Mouse (Mus musculus) erythroid progenitor cell, adult 5-6 weeks (primary cell): ENCODE data around the gene Flot1. TPM values are rescaled to one million over a fixed set of nuclear protein-coding genes. Genes with fewer than 3 reads are reported as not detected.

Experiments
- ATAC-seq: replicated peaks from 2 replicates; pipeline ENCODE4 v1.8.0; 2016; ENCODE audit warnings: moderate number of reproducible peaks, mild to moderate bottlenecking, moderate TSS enrichment, inconsistent platforms; ENCODE audit not compliant: poor library complexity, low FRiP score, severe bottlenecking
- total RNA-seq, 2 experiments: library from RNA; stranded (forward) in 1 of 2; stranded (reverse) in 1 of 2; fragments of 150-400 nt in 1 of 2; fragments of 186-747, 209-891 nt in 1 of 2; gene quantifications; 2 replicates each; pipeline versions ENCODE4 v1.2.3 to v1.2.4; 2015 to 2017; ENCODE audit warnings: low replicate concordance in 2 of 2

Gene Flot1
- total RNA-seq (2015; ENCODE audit: low replicate concordance) = 19.3 and 32.8 TPM in 2 replicates
- 14.6 and 29.1 TPM in 2 replicates for total RNA-seq (2017; ENCODE audit: low replicate concordance)

DNA sequence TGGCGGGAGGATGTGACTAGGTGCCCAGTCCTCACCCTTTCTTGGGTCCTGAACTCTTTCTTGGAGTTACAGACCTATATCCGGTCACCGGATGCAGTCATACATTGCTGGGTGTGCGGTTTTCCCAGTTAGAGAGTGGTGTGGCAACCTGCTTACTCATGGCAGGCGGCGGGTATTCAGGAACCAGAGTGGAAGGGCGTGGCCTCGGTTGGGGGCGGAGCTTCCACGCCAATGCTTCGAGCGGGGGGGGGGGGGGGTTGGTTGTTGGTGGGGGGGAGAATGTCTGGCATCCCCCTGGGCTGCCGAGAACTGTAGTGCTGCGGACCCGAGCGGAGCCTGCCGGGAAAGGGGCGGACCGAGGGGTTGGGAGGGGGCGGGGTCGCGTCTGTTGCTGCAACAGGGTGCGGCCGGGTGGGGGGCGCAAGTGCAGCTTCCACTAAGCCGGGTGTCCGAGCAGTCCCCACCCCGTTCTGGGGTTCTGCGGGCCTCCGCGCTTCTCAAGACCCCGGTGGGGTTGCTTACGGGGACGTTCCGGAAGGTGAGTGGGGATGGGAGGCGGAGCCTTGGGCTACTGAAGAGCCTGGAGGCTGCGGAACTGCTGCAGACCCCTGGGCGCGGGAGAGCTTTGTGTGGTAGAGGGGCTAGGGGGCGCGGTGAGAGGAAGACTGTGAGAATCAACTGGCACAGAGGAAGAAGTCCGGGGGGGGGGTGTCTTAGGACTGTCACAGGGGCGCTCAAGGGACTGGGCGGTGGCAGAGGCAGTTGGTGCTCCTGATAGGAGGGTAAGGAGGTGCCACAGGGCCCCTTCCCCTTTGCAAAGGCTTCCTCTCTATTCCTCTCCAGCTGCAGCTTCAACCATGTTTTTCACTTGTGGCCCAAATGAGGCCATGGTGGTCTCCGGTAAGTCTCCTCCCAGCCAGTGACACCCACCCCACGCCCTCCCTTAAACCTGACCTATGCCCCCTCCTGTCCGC lies at the start of gene Flot1:
TSS of gene Flot1 (plus strand) at position 267 of the 974 bp plus-strand sequence.
- ATAC-seq = peak; percentile 87

DNA sequence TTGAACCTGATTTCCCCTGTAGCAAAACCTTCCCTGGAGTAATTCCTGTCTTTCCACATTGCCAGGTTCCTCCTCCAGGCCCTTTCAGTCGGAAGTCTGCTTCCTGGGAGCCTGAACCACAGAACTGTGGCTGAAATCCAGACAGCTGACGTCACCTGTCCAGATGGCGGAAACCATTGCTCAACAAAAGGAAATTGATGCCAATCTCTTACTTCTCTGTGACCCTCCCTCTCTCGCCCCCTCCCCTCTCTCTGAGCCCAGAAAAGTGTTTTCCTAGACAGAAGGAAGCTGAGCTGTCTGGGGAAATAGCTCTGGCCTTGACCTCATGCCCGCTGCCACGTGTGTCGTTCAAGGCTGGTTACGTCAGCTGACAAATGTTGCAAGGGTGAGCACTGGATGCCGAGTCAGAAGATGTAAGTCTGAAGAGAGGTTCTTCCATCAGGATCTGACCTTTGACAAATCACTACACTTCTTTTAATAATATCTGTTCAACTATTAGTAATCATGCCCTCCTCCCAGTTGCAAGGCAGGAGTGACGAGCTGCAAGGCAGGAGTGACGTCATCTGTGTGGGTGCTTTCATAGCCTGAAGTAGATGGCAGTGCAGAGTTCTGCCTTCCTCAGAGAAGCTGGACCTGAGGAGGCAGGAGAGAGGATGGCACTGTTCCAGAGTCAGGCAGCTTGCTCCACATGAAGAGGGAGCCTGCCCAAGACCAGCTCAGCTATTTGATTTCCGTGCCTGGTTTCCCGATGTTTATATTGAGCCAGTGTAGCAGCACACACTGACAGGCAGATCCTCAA lies 46.0 kb upstream of the Flot1 start:
- 0 out of 2 replicates have a peak, but pooled peaks have one; percentile 33 for ATAC-seq

DNA sequence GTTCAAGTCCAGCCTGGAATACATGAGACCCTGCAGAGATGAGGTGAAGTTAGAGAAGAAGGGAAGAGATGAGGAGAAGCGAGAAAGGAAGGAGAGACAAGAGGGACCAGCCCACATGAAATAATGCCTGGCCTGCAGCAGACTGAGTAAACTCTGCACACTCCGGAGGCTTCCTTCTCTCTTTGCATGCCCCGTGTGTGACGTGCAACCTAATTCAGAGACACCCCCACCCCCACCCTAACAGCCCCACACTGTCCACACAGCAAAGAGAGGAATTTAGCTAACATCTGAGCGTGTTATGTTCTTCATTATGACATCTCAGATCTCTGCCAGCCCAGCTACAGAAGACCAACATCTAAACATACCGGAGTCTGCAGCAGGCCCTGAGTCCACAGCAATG lies 44.1 kb upstream of the Flot1 start:
- no peak for ATAC-seq

DNA sequence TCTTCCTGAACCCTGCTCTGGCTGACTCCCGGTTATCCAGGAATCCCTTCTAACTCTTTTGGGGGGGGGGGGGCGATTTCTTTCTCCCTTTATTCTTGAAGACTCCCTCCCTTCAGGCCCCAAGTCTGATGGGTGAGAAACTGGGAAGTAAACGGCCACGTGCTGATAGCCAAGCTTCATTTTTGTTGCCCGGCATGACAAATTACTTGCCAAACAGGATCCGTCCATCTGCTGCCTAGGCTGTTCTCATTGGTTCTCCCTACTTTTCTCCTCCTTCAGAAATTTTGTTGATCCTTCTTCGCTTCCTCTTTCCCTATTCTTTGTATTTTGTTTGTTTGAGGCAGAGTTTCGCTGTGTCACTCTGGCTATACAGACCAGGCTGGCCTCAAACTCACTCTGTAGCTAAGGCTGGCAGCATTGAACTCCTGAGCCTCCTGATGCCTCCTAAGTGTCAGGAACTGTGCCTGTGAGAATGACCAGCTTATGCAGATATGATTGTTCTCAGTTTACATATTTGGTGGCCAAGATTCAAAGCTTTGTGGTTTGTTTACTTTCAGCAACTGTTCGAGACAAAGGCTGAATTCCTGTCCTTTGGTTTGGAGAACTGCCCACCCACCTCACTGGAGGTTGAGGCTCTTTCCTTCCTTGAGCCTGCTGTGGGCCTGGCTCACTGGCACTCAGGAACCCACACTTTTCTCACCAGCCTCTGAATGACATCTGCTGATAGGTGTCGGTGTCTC lies 43.4 kb upstream of the Flot1 start:
- no peak for ATAC-seq

DNA sequence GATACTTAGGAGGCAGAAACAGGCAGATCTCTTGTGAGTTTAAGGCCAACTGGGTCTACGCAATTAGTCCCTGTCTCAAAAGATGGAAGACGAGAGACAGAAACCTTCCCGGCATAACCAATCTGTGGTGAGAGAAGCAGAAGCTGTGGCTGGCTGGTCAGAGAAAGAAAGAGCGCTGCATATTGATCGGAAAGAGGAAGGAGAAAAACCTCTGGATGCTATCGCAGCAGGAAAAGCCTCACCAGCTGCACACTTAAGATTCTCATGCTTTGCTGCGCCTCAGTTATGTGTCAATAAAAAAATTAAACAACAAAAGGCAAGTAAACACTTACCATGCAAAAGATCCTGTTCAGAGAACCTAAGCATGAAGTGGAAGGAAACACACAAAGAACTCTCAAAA lies 42.7 kb upstream of the Flot1 start:
- no peak for ATAC-seq

DNA sequence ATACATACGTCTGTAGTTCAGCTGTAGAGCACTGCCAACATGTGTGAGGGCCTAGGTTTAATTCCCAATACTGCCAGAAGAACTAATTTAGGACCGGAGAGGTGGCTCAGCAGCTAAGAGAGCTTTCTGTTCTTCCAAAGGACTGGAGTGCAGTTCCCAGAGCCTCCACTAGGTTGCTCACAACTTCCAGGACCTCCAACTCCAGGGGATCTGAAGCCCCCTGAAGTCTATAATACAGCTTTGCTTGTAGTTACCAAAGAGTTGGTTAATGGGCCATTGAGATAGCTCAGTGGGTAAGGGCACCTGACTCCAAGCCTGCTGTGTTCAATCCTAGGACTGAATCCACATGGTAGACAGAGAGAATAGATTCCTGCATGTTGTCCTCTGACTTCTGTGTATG lies 40.6 kb upstream of the Flot1 start:
- ATAC-seq = 0 out of 2 replicates have a peak, but pooled peaks have one; percentile 59

DNA sequence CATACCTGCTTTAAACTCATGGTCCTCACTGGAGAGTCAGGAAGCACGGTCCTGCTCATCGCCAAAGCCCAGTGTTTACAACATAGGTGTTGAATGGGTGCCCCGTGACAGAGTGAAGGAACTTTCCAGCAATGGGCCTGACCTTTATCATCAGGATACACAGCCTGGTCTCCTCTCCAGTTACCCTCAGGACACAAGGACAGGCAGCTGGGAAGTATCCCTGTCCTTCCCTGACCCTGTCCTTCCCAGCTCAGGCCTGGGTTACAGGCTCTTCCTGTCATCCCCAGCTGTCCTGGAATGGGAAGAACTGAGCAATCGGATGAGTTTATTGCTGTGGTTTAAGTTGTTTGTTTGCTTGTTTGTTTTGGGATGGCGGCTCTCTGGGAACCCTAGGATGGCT lies 40.1 kb upstream of the Flot1 start:
- no peak for ATAC-seq

DNA sequence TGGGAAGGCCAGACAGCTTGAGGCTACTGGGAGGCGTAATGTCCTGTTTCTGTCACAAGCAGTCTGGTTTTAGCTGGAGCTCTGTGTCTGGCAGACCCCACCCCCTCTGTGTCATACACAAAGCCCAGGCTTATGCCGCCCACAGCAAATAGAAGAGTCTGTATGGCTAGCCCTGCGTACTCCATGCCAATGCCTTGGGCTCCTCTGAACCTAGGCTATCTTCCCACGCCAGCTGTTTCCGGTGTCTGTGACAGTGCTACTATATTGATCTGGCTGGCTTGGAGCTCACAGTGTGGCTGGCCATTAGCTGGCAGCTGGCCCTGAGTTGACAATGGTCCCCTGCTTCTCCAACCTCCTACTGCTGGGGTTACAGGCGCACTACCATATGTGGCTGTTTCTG lies 39.1 kb upstream of the Flot1 start:
- ATAC-seq = peak; percentile 60

DNA sequence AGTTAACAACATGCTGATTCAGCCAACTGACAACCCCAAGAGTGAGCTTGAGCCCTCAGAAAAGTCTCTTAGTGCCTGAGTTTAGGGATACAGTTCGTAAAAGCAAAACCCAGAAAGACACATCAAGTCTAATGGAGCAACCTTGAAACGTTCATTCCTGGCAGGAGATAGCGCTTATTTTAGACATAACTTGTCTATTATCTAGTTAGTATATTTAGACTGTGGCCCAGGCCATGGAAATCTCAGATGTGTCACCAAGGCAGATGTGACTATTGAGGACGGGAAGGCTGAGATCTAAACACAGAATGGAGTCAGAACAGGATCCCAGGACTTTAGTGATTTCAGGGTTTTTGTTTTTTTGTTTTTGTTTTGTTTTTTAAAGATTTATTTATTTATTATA lies 37.9 kb upstream of the Flot1 start:
- ATAC-seq = no peak

DNA sequence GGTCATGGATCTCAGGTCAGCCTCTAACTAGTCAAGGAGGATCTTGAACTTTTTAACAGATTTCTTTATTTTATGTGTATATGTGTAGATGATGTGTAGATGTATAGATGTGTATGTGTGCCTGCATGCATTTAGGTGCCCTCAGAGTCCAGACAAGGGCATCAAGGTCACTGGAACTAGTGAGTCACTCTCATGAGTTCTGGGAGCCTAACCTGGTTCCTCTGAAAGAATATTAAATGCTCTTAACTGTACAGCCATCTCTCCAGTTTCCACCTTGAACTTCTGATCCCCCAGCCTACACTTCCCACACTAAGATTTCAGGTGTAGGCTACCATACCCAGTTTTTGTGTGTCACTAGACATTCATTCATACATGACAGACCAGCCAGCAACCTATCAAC lies 35.5 kb upstream of the Flot1 start:
- no peak for ATAC-seq

DNA sequence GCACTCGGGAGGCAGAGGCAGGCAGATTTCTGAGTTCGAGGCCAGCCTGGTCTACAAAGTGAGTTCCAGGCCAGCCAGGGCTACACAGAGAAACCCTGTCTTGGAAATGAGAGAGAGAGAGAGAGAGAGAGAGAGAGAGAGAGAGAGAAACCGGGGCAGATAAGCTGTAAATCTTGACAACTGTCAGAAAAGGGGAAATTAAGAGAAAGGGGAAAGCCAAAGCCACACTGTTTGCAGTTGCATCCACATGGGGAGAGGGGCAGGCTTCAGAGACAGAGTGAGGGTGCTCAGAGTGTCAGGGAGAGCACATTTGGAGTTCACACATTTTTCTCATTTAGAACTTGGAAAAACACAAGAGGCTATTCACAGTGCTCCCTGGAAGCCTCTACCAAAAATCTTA lies 35.0 kb upstream of the Flot1 start:
- ATAC-seq = no peak

DNA sequence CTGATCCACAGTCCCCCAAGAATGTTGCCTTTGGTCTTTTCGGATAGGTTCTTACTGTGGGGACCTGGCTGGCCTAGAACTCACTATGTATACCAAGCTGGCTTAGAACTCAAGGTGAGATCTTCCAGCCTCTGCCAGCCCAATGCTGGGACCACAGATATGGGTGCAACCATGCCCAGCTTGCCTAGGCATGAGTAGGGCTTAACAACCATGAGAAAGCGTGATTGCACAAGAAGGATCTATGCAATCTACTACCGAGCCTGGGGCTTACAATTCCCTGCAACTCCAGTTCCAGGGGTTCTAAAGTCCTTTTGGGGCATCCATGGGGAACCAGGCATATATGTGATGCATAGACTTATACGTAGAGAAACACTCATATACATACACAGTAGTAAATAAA lies 32.1 kb upstream of the Flot1 start:
- ATAC-seq = no peak

DNA sequence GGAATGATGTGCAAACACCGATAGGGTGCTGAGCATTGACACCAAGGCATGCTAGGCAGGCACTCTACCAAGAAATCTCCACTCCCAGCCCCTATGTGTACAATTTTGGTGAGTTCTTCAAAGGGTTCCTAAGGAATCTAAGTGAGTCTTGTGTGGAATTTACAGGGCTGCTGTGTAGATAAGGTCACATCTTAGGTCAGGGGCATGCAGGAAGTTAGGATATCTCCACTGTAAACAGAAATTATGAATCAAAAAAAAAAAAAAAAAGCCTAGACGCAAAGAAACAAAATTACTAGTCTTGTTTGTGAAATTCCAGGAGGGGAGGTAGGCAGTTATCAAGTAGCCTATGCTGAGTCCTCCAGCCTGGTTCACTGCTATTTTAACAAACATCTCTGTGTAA lies 30.2 kb upstream of the Flot1 start:
- ATAC-seq = no peak

DNA sequence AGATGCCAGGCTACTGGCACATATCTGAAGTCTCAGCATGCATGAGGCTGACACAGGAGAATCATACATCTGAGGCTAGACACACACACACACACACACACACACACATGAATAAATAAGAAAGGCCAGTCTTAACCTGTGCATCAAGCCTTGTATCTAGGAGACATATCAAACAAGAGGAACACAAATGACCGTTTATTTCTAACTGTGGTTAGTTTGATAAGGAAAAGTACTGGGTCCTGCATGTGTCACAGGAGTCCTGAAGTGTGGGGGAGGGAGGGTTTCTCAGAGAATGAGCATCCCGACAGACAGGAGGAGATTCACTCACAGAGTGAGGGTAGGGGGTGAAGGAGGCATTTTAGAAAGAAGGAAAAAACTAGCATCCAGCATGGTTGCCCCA lies 27.9 kb upstream of the Flot1 start:
- ATAC-seq = no peak

DNA sequence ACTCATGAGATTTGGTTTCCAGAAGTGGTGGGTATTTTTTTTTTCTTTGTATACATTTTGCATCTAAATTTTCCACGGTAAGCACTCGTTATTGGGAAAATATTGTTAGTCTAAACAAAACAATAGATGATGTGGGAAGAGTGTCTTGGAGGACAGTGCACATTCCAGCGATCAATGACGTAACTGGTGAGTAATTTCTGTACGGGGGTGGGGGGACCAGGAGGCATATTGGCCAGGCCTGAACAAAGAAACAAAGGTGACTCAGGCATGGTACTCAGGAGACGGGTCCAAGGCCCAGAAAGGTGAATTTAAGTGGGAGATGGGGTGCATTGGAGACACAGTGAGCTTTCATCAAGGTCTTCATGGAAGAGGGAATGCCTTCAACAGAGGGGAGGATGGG lies 27.4 kb upstream of the Flot1 start:
- ATAC-seq = no peak

DNA sequence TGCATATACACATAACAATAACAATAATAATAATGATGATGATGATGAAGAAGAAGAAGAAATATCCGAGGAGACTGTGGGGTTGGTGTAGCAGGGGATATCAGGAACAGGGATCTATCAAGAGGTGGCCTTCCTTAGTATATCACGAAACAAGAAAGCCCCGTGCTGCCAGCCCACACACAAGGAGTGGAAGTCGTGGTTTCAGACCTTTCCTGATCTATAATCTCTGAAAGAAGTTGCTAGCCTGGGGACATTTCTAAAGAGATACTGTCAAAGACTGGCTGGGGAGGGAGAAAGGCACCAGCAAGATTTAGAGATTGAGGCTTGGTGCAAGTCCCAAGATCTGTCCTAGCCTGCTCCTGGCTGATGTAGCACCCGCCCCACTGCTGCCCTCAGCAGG lies 26.2 kb upstream of the Flot1 start:
- ATAC-seq = peak; percentile 43; the same call in 1 of the 2 replicates

DNA sequence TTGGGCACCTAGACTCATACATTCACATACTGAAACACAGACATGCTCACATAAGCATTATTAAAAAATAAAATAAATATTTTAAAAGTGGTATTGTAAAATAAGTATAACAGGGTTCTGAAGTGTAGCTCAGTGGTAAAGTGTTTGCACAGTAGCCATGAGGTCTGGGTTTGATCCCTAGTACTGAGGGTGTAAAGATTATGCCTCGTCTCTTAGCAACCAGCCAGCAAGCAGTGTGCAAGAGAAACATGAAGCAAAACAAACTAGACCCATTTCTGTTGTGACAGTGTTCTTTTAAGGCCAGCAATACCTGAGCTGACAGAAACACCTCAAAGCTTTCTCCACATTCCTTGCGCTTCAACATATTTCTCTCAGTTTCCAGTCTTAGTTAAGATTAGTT lies 22.1 kb upstream of the Flot1 start:
- no peak for ATAC-seq

DNA sequence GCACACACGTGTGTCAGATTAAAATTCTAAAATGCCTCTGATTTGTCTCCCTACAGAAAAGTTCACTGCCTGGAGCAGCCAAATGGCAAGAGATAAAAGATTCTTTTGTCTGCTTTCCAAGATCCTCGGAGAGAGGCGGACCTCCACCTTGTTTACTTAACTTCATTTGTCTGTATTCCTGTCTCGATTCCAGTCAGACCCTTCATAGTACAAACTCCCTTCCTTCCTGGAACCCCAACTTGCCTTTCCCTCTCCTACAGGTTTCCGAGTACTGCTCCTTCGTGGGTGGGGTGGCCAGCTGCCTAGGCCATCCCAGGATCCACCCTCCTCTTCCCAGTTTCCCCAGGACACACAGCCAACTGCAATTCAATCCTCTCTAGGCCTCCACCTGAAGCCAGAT lies 20.0 kb upstream of the Flot1 start:
- ATAC-seq = no peak

DNA sequence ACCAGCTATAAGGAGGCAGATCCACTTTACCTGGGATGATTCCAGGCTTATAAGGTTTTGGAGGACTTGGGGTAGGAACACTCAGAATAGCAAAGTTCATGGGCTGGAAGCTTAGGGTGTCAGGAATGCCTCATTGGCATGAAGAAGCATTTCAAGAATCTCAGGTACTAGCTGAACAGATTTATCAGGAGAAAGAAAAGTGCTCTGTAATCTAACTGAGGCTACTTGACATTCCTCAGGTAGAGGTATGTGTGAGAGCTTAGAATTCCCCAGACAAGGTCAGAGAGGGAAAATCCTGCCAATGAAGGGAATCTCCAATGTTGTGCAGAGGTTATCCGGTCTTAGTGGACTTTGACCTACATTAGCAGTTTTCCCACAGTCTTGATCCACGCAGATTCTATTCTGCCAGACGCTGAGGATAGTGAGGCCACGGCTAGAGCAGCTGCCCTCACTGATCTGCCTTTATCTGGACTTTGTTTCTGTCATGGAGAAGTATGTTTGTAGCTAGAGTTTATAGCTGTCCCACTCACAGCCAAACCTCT lies 19.1 kb upstream of the Flot1 start:
- no peak for ATAC-seq

DNA sequence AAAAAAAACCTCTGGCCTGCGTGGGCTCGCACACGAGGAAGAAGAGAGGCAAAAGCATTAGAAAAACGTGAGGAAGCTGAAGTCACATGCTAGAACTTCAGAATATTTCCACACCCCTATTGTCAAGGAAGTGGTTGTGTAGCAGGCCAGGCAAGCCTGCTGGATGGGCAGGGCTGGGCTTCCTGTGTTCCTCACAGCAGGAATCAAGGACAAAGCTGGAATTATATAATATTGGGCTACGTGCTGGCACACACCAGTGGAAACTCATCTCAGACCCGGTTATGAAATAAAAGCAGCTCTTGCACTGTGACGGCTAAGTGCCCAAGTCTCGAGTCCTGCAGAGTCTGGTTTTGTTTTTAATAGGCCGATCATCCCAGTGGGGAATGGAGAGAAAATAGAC lies 15.0 kb upstream of the Flot1 start:
- no peak for ATAC-seq
